Mouse (Mus musculus): Measurements from ENCODE around the gene Senp2. TPM values are rescaled to one million over a fixed set of nuclear protein-coding genes. Genes with fewer than 3 reads are reported as not detected.
"Not testable (repeated sequence)": the region's sequence is repeated elsewhere in the genome, so short reads cannot be mapped to it uniquely, and the experiment has no call there.

The Senp2 gene
- total RNA-seq (2021) = 10 to 100 TPM; 79.2 to 84.9 TPM

DNA sequence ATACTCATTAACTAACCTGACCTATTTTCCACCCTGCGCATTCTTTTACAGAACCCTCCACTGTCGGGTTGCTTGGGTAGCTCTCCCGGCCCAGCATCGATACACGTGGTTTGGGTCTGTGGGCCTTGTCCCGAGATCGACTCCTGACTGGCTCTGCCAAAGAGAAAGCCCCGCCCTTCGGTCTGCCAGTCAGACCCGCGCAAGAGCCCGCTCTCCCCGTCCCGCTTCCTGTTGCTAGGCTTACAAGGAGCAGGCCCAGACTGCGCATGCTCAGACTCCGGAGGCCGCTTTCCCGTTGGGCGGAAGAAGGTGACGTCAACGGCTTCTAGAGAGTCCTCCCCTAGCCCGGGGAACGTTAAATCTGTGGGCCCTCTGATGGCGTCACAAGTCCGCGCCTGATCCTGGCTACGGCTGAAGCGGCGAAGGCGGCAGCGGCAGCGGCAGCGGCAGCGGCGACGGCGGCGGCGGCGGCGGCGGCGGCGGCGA, at the start of gene Senp2:
Gene Senp2 (plus strand): TSS at position 386 of the 486 bp plus-strand sequence.
- peak; percentile 99 to 100 for DNase-seq (ENCODE audit: extremely low spot score in 1 of 2, low spot score in 1 of 2)

DNA sequence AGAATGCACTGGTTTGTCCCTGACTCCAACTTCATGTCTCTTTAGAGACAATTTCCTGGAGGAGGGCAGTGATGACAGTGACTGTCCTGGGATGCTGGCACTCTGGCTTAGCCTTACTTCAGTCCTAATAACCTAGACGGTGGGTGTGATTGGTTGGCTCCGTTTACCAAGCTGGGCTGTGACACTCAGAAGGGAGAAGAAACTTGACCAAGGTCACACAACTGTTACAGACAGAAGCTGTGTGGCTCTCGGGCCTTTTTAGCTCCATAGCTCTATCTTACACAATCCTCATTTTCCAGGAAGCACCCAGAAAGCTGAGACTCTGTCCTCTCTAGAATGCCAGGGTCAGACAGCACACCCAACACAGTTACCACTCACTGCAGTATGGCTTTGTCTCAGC, 43.7 kb upstream of the Senp2 start:
- no peak for DNase-seq (ENCODE audit: extremely low spot score in 1 of 2, low spot score in 1 of 2)

DNA sequence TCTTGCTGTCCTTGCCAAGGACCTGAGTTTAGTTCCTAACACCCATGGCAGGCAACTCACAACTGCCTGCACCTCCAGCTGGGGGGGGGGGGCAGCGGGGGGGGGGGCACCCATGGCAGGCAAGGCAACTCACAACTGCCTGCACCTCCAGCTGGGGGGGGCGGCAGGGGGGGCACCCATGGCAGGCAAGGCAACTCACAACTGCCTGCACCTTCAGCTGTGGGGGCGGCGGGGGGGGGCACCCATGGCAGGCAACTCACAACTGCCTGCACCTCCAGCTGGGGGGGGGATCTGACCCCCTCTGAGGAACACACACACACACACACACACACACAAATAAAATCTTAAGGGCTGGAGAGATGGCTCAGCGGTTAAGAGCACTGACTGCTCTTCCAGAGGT, 39.4 kb upstream of the Senp2 start:
- DNase-seq (ENCODE audit: extremely low spot score in 1 of 2, low spot score in 1 of 2) = no peak

DNA sequence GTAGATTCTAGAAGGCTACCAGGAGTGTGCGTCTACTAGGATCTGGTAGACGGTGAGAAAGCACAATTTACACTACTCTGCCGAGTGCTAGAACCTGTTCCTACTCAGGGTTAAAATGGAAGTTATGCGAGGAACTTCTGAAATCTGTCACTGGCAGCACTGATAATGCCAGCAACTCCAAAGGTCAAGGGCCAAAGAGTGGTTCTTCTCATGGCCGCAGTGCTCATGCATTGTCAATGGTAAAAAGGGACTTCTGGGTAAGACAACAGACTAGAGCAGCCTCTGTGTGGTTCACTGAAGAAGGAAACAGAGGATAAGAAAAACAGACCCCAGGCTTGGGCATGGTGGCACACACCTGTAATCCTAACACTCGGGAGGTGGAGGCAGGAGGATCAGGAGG, 38.7 kb upstream of the Senp2 start:
- no peak for DNase-seq (ENCODE audit: extremely low spot score in 1 of 2, low spot score in 1 of 2)

DNA sequence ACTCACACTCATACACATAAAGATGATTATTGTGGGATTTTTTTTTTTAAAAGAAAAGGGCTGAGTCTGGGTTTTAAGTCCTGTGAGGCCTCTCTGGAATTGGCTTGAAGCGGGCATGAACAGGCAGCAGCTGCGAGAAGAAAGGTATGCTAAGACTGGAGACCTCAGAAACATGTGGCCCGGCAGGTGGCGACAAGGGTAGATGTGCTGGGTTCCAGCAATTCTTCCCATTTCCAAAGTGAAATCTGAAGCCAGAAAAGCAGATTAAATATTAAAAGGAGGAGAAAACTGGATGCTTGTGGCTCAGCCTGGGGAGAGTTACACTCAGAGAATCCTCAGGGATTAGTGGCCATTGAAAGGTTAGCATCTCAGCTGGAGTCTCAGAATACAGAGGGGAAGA, 37.8 kb upstream of the Senp2 start:
- no peak for DNase-seq (ENCODE audit: extremely low spot score in 1 of 2, low spot score in 1 of 2)

DNA sequence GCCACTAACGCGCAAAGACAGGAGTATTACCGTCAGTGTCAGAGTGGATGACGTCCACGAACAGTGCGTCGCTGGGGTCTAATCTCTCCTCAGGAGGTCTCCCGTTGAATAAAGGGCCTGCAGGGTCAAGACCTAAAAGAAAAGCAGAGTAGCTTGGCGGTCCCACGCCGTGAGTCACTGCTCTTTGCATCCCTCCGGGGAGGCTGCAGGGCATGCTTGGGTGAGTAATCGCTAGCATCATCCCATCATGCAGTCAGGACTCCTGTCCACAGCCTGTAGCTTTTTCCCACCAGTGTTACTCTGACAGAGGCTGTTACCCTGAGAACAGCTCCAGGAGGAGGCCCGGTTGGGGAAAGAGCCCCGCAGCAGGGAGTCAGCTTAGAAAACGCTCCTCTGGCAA, 33.1 kb upstream of the Senp2 start:
- no peak for DNase-seq (ENCODE audit: extremely low spot score in 1 of 2, low spot score in 1 of 2)

DNA sequence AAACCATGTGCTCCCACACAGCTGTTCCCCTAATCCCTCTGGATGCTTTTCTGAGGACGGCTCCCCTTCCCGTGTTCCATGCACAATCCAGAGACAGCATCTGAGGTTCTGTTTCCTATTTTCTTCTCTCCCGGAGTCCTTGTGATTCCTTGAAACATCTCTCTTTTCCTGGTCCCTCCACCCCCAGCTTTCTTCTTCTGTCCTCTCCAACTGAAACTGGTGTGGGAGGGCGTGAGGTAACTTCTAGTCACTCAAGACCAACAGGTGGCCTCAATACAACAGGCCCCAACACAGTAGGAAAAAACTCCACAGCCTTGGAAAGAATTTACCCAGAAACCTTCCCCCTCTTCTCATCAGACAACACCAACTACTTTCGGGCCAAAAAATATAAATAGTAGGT, 31.9 kb upstream of the Senp2 start:
- no peak for DNase-seq (ENCODE audit: extremely low spot score in 1 of 2, low spot score in 1 of 2)

DNA sequence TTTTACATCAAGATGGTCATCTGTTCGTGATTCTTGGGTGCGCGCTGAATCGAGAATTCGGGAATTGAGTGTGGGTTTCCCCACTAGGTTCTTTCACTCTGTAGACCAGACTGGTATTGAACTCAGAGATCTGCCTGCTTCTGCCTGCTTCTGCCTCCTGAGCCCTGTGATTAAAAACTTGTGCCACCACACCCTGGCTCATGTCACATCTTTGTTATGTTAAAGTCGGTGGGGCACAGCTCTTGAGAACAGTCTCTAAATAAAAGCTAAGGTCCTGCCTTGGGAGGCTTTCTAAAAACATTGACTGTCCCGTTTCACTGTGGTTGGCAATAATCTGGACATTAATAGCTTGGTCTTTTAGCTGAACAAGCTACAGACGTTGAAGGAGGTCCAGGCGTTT, 26.1 kb upstream of the Senp2 start:
- DNase-seq (ENCODE audit: extremely low spot score in 1 of 2, low spot score in 1 of 2) = no peak

DNA sequence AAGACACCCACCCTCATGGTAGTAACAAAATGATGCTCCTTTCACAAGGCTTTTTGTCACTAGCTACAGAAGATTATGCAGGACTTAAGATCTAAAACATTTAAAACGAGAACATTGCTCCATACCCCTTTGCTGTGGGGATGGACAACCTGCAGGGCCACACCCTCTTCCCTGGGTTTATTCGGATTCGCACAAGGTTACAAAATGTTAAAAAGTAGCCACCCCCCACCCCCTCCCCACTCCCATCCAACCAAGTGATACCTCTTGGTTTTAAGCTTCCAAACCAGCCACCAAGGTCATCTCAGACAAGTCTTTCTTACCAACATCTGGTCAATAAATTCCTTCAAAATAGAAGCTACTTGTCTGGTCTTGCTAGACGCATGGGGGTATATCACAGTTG, 25.7 kb upstream of the Senp2 start:
- DNase-seq (ENCODE audit: extremely low spot score in 1 of 2, low spot score in 1 of 2) = no peak

DNA sequence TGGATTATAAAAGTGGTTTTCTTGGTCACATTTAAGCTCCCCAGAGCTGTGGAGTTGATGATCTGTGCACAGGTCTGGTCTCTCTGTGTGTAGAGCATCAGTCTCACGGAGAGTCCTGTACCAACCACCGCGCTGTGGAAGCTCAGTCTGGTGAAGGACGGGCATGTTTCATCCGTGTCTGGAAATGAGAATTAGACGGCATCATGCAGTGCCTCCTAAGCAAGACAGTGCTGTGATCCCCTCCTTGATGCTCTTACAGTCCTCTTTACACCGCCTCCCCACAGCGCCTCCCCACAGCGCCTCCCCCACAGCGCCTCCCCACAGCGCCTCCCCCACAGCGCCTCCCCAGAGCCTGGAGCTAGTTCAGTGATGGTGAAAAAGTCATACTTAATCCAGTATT, 25.2 kb upstream of the Senp2 start:
- no peak for DNase-seq (ENCODE audit: extremely low spot score in 1 of 2, low spot score in 1 of 2)

DNA sequence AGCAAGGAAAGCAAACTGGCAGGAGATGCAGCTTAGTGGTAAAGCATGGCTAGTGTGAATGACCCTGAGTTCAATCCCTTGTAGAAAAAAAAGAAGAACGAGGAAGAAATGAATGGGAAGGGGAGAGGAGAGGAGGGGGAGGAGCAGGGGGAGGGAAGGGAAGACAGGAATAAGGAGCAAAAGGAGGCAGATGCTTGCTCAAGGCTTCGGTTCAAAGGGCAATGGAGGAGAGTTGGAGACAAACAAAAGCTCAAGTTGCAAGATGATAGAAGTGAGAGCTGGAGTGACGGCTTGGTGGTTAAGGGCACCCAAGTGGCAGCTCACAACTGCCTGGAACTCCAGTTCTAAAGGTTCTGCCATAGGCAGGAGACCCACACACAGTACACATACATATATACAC, 23.1 kb upstream of the Senp2 start:
- no peak for DNase-seq (ENCODE audit: extremely low spot score in 1 of 2, low spot score in 1 of 2)

DNA sequence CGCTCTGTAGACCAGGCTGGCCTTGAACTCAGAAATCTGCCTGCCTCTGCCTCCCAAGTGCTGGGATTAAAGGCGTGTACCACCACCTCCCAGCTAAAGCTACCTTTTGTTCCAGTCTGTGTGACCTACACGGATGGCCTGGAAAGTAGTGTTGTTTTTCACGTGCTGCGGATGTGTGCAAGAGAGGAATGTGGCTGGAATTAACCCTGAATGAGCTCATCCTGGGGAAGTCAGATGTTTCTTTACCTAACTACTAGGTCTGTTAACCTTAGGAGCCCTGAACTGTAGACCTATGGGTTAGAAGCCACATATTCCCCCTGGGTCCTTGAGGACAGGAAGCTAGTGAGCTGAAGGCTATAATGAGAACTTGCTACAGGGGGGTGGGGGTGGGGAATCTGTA, 21.3 kb upstream of the Senp2 start:
- no peak for DNase-seq (ENCODE audit: extremely low spot score in 1 of 2, low spot score in 1 of 2)

DNA sequence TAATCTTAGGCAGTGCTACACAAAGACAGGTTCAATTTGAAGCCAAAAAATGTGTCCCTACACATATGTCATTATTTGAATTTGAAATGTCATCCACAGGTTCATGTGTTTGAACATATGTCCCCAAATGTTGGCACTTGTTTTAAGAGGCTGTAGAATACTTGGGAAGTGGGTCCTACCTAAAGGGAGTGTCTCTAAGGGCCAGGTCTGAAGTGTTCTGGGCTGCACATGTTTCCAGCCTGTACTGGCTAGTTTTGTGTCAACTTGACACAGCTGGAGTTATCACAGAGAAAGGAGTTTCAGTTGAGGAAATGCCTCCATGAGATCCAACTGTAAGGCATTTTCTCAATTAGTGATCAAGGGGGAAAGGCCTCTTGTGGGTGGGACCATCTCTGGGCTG, 18.4 kb upstream of the Senp2 start:
- not testable (repeated sequence) for DNase-seq (ENCODE audit: extremely low spot score in 1 of 2, low spot score in 1 of 2)

DNA sequence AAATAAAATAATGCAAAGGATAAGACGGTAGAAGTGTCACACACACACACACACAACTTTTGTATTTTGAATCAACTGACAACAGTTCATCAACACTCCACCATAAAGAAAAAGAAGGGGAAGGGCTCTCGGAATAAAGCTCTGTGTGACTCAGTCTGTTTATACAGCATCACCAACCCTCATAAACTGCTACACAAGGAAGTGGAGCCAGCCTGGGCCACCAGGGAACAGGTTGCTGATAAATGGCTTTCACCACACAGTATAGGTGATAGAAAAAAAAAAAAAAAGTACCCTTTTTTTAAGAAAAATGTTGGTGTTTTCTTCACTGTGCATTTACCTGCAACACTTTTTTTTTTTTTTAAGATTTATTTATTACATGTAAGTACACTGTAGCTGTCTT, 17.5 kb upstream of the Senp2 start:
- DNase-seq (ENCODE audit: extremely low spot score in 1 of 2, low spot score in 1 of 2) = no peak

DNA sequence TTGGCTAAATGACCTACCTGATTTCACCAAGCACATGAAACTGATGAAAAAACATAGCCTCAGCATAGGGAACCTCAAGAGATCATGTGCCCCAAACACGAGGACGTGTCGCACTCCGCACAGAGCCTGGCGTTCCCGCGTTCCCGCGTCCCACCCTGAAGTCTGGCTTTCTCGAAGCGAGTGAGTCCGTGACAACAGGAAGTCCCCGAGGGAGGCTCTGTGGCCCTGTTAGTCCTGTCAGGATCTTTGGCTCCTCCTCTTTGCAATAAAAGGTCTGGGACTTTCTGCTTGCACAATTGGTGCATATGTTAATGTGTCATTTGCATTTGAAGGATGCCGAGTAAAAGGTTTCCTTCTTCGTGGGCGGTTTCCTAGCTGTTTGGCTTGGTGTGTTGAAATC, 14.0 kb upstream of the Senp2 start, which contains the start of gene Liph:
Gene Liph (minus strand): TSS at position 360 of the 400 bp plus-strand sequence.
- no peak for DNase-seq (ENCODE audit: extremely low spot score in 1 of 2, low spot score in 1 of 2)

DNA sequence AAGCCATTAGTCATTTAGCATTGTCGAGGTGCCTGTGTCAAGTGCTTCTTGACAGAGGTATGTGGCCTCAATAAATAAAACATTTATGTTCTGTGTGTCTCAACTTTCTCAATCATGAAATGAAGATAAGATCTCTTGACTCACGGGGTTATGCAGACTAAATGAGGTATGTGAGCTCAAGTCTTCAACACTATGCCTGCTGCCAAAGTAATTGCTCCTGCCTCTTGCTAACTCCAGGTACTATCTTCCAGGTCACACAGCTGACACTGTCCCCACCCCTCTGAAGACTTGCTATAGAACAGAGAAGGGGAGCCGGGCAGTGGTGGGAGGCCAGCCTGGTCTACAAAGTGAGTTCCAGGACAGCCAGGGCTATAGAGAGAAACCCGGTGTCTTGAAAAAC, 12.9 kb upstream of the Senp2 start:
- DNase-seq (ENCODE audit: extremely low spot score in 1 of 2, low spot score in 1 of 2) = no peak

DNA sequence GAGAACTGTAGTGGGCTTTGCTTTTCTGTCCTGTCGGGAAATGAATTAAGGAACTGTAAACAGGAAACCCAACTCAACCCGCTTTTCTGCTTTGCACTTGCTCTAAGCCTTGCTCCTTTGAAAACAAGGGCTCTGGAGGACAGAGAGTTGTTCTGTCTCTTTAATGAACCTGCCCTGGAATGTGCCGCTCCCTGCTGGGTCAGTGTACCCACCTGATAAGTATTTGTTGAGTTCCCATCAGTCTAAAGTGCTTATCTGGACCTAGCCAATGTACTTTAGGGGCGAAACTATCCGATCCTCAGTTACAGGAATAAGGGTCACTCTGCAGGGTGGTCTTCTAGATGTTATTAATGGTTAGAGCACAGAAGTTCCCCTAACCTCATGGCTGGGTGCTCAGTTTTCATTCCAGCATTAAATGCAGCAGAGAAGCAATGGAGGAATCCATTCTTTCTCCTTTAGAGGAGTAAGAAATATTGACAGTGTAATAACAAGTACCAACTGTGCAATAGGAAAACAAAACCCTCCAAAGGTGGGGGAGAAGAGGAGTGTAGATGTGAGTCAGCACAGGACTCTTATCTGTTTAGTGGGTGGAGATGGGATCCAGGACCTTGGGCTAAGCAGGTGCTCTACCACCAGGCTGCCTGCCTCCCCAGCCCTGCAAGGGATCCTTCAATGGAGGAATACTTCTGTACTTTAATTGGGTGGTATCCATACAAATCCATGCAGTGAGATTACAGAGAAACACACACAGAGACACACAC, 12.2 kb upstream of the Senp2 start:
- no peak for DNase-seq (ENCODE audit: extremely low spot score in 1 of 2, low spot score in 1 of 2)

DNA sequence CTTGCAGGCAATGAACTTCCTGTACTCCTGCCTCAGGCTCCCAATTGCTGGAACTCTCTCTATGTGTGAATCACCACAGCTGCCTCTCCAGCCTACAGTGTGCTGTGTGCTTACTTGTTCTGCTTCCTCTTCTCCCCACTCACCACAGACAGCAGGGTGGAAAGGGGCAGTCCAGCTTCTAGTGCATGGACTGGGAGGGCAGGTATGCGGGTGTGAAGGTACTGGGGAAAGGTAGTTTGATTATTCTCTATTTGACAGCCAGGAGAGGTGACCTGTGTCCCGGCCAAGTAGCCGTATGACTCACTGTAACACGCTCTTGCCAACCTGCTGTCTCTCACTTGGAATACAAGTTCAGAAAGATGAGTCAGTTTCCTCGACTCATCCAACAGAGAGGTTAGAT, 11.2 kb upstream of the Senp2 start:
- DNase-seq (ENCODE audit: extremely low spot score in 1 of 2, low spot score in 1 of 2) = no peak

DNA sequence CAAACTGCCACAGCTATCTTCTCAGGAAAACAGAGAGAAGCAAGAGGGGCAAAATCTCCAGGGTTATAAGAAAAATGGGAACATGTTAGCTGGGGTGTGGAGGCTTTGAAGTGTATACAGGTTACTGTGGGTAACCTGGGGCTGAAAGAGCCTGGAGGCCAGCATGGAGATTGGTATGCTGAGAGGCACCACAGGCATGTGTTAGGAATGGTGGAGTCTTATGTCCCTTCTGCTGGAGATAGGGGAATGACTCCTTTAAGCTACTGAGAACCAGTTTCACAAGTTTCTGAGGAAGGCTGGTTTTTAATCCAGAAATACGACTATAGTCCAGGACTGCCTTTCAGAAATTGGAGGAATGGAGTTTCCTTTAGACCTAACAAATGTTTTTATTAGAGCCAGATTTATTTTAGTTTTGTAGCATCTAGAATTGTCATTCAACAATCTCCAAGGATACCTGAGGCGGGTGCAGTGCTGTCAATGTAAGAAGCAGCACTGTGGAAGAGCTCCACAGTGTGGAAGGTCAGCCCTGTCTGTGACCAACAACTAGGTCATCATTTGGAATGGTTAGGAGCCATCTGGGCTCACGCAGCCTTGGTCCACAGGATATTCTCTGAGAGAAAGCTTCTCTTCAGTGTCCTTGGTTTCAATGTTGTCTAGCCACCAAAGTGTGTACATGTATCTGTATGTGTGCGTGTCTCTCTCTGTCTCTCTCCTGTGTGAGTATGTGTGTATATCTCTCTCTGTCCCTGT, 9.2 kb upstream of the Senp2 start:
- no peak for DNase-seq (ENCODE audit: extremely low spot score in 1 of 2, low spot score in 1 of 2)

DNA sequence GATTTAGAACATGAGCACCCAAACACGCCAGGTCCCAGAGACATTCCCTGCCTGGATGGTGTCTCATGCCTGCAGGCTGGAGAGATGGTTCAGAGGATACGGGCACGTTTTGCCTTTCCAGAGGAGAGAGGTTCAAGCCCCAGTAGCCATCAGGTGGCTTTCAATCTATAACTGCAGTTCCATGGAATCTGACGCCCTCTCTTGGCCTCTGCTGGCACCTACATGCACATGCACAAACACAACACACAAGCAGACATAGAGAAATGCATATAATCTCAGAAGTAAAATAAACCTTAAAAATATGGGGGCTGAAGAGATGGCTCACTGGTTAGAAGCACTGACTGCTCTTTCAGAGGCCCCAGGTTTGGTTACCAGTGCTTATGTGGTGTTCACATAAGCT, 8.1 kb upstream of the Senp2 start:
- no peak for DNase-seq (ENCODE audit: extremely low spot score in 1 of 2, low spot score in 1 of 2)

DNA sequence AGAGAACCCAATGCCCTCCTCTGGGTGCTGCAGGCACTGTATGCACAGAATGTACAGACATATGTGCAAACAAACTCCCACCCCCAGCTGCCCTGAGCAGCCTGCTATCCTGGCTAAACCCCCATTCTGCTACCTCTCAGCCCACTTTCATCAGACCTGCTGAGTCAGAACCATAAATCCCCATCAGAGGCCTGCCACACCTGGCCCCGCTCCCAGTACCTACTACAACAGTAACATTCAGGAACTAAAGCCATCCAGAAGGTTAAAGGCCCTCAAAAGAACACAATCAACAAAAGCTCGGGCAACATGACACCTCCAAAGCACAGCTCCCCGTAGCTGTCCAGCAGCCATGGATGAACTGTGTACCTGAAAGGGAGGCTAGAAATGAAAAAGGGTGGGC, 7.7 kb upstream of the Senp2 start:
- no peak for DNase-seq (ENCODE audit: extremely low spot score in 1 of 2, low spot score in 1 of 2)

DNA sequence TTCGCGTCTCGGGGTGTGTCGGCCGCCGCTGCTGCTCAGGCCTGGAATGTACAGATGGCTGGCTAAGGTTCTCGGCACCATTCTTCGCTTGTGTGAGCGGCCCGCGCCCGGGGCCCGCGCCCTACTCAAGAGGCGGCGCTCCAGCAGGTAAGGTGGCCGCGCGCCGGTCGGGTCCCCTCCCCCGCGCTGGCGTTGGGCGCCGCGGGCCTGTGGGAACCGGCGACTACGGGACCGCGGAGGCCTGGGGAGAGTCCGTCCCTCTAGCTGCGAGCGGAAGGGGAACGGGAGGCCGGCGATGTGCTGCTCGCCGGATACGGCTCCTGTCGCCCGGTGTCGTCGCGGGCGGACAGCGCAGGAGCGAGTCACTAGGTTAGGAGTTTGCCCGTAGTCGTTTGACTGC, 312 bp downstream of the Senp2 start:
- DNase-seq (ENCODE audit: extremely low spot score in 1 of 2, low spot score in 1 of 2) = no peak
